Mouse (Mus musculus) adrenal gland (tissue): Measurements from ENCODE around the gene Mrpl18.
"Not testable (repeated sequence)": the region's sequence is repeated elsewhere in the genome, so short reads cannot be mapped to it uniquely, and the experiment has no call there.

Experiments
- intact Hi-C: fragments of 180-260 bp; cut with DNase I; formaldehyde crosslinking; loops from one replicate; pipeline ENCODE4 v1.15.1; 2025

The Mrpl18 gene

GRCm38 (mm10) chr17:12915488-12915880, 661 bp downstream of the Mrpl18 start, which contains the start of gene Tcp1:
Gene Tcp1, plus strand, starts transcription at chr17:12915701.
- intact Hi-C loops = loop anchor here (5.0 kb wide), 1 partner anchor 47 kb away; the partner anchor contains the start of gene Acat2

- intact Hi-C loops = no loop called here
Observed at GRCm38 (mm10) chr17:12910391-12910790, 5.8 kb downstream of the Mrpl18 start.

- intact Hi-C loops = no loop called here
Observed at GRCm38 (mm10) chr17:12909361-12910280, 6.5 kb downstream of the Mrpl18 start, which contains the start of gene Pnldc1. Gene Pnldc1, minus strand, starts transcription at chr17:12910230.

- intact Hi-C loops = no loop called here
Observed at GRCm38 (mm10) chr17:12906436-12906835, 9.7 kb downstream of the Mrpl18 start.

- intact Hi-C loops = no loop called here
Observed at GRCm38 (mm10) chr17:12905810-12906209, 10.3 kb downstream of the Mrpl18 start.

GRCm38 (mm10) chr17:12904349-12904748, 11.8 kb downstream of the Mrpl18 start:
- intact Hi-C loops = no loop called here

GRCm38 (mm10) chr17:12903372-12904333, 12.5 kb downstream of the Mrpl18 start:
- intact Hi-C loops = no loop called here

GRCm38 (mm10) chr17:12902291-12902690, 13.9 kb downstream of the Mrpl18 start:
- intact Hi-C loops = no loop called here

GRCm38 (mm10) chr17:12898607-12899006, 17.5 kb downstream of the Mrpl18 start:
- intact Hi-C loops = not testable (repeated sequence)

- intact Hi-C loops = no loop called here
Observed at GRCm38 (mm10) chr17:12897674-12898073, 18.5 kb downstream of the Mrpl18 start.

GRCm38 (mm10) chr17:12892033-12892432, 24.1 kb downstream of the Mrpl18 start:
- intact Hi-C loops = no loop called here

GRCm38 (mm10) chr17:12891054-12891453, 25.1 kb downstream of the Mrpl18 start:
- intact Hi-C loops = no loop called here

- intact Hi-C loops = no loop called here
Observed at GRCm38 (mm10) chr17:12887021-12887775, 28.9 kb downstream of the Mrpl18 start.

GRCm38 (mm10) chr17:12886620-12887019, 29.5 kb downstream of the Mrpl18 start:
- intact Hi-C loops = no loop called here

GRCm38 (mm10) chr17:12881216-12881615, 34.9 kb downstream of the Mrpl18 start:
- intact Hi-C loops = no loop called here

- intact Hi-C loops = no loop called here
Observed at GRCm38 (mm10) chr17:12880178-12880577, 36.0 kb downstream of the Mrpl18 start.

GRCm38 (mm10) chr17:12875734-12876133, 40.4 kb downstream of the Mrpl18 start, which contains the start of gene Mrgprh:
Gene Mrgprh, plus strand, starts transcription at chr17:12876034.
- intact Hi-C loops = loop anchor here (5.0 kb wide), 1 partner anchor 122 kb away; no protein-coding TSS in a partner anchor

GRCm38 (mm10) chr17:12872275-12873028, 43.7 kb downstream of the Mrpl18 start:
- intact Hi-C loops = no loop called here

GRCm38 (mm10) chr17:12868640-12869039, 47.5 kb downstream of the Mrpl18 start:
- intact Hi-C loops = no loop called here

- intact Hi-C loops = no loop called here
Observed at GRCm38 (mm10) chr17:12868043-12868442, 48.1 kb downstream of the Mrpl18 start, which contains the start of gene Mas1. Gene Mas1, minus strand, starts transcription at chr17:12868143.
